Mouse (Mus musculus): ENCODE data around the gene Esp4. TPM values are rescaled to one million over a fixed set of nuclear protein-coding genes. Genes with fewer than 3 reads are reported as not detected.

Gene Esp4
- not detected for polyA plus RNA-seq (2014; fragmentation: Illumina TruSeq; extraction: RNeasy Lipid Tissue Mini Kit (QIAGEN cat#74804); ENCODE audit: low read depth, low replicate concordance)

GRCm38 (mm10) chr17:40598294-40598693, at the start of gene Esp4:
TSS of gene Esp4 (plus strand) at chr17:40598594.

GRCm38 (mm10) chr17:40561207-40561606, 37.2 kb upstream of the Esp4 start, which contains the start of gene Esp6:
TSS of gene Esp6 (plus strand) at chr17:40561507.

GRCm38 (mm10) chr17:40631775-40632174, 33.4 kb downstream of the Esp4 start, which contains the start of gene Esp3:
TSS of gene Esp3 (plus strand) at chr17:40632075.

Other genes with a start within 250 kb of the Esp4 start
- gene Esp8, start 78.6 kb upstream of the Esp4 start, polyA plus RNA-seq (2014; fragmentation: Illumina TruSeq; extraction: RNeasy Lipid Tissue Mini Kit (QIAGEN cat#74804); ENCODE audit: low read depth, low replicate concordance), result not detected
- not detected for gene Esp6, start 37.1 kb upstream of the Esp4 start, polyA plus RNA-seq (2014; fragmentation: Illumina TruSeq; extraction: RNeasy Lipid Tissue Mini Kit (QIAGEN cat#74804); ENCODE audit: low read depth, low replicate concordance)
- not detected for gene Esp3, start 33.5 kb downstream of the Esp4 start, polyA plus RNA-seq (2014; fragmentation: Illumina TruSeq; extraction: RNeasy Lipid Tissue Mini Kit (QIAGEN cat#74804); ENCODE audit: low read depth, low replicate concordance)
- gene Esp1, start 128.5 kb downstream of the Esp4 start, polyA plus RNA-seq (2014; fragmentation: Illumina TruSeq; extraction: RNeasy Lipid Tissue Mini Kit (QIAGEN cat#74804); ENCODE audit: low read depth, low replicate concordance), result not detected
- not detected for gene Crisp2, start 208.4 kb downstream of the Esp4 start, polyA plus RNA-seq (2014; fragmentation: Illumina TruSeq; extraction: RNeasy Lipid Tissue Mini Kit (QIAGEN cat#74804); ENCODE audit: low read depth, low replicate concordance)
- gene Rhag, start 212.5 kb downstream of the Esp4 start, polyA plus RNA-seq (2014; fragmentation: Illumina TruSeq; extraction: RNeasy Lipid Tissue Mini Kit (QIAGEN cat#74804); ENCODE audit: low read depth, low replicate concordance), result not detected